Mouse (Mus musculus) left cerebral cortex, postnatal 14 days (tissue): Measurements from ENCODE around the gene St8sia1. TPM values are rescaled to one million over a fixed set of nuclear protein-coding genes. Genes with fewer than 3 reads are reported as not detected.

ENCODE experiments used
- DNase-seq, 2 experiments: peaks; one replicate each; pipeline ENCODE4 v3.0.0; 2021 to 2022; ENCODE audit warnings: low spot score in 2 of 2, mixed read lengths in 1 of 2
- intact Hi-C: fragments of 180-260 bp; cut with DNase I; formaldehyde crosslinking; loops from one replicate; pipeline ENCODE4 v1.15.1; 2025
- total RNA-seq, 2 experiments: library from RNA; stranded (reverse); gene quantifications; 2 replicates each; pipeline ENCODE4 v1.2.3; 2021

St8sia1 gene
- total RNA-seq, 2 experiments from 2014 or later: 22.1 to 24.0 TPM

DNA sequence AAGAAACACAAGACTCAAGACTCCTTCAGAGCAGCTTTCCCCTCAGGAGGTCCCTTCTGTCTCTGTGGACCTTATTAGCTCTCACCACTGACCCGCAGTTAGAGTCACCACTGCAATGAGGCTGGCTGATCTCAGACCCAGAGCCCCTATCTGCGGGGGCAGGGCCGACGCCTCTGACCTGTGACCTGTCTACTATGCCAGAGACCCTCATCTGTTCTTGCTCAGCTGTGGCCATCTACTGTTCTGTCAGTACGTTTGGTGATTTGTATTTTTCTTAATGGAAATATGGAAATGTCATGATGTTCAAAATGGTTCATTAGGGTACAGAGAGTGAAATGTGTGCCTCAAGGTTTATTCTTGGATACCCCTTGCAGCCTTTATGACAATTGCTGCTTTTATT, 114.9 kb downstream of the St8sia1 start:
- DNase-seq: no peak
- intact Hi-C loops: no loop called here

GRCm38 (mm10) chr6:142847914-142848674, 116.2 kb downstream of the St8sia1 start:
- intact Hi-C loops: no loop called here
- no peak for DNase-seq

DNA sequence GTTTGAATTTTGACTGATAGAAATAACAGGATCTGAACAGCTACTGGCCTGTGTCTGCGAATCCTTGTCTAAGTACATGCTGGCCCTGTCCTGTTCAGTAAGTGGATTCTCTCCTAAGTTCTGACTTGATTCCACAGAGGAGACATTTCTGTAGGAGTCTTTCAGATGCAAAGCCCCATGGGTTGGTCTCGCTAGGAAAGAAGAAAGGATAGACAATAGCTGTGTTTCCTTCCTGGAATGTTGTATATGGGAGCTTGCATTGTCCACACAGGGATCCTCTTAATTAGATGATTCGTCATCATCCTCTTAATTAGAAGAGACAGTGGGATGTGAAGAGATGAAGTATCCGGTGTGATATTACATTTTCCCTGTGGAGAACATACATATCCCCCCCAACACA, 117.4 kb downstream of the St8sia1 start:
- intact Hi-C loops: no loop called here
- no peak for DNase-seq

GRCm38 (mm10) chr6:142845066-142845465, 119.2 kb downstream of the St8sia1 start:
- intact Hi-C loops: no loop called here

GRCm38 (mm10) chr6:142844061-142844460, 120.2 kb downstream of the St8sia1 start:
- intact Hi-C loops: no loop called here
- DNase-seq: no peak

More at GRCm38 (mm10) chr6:142845066-142845465, 119.2 kb downstream of the St8sia1 start:
- no peak for DNase-seq

DNA sequence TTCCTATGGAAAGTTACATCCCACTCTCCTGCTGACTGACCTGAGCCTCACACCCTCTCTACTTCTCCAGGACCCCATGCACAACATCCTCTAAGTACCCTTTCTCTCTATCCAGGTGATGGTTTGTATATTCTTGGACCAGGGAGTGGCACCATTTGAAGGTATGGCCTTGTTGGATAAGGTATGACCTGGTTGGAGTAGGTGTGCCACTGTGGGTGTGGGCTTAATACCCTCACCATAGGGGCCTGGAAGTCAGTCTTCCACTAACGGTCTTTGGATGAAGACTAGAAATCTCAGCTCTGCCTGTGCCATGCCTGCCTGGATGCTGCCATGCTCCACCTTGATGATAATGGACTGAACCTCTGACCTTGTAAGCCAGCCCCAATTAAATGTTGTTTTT, 125.8 kb downstream of the St8sia1 start:
- intact Hi-C loops: no loop called here

DNA sequence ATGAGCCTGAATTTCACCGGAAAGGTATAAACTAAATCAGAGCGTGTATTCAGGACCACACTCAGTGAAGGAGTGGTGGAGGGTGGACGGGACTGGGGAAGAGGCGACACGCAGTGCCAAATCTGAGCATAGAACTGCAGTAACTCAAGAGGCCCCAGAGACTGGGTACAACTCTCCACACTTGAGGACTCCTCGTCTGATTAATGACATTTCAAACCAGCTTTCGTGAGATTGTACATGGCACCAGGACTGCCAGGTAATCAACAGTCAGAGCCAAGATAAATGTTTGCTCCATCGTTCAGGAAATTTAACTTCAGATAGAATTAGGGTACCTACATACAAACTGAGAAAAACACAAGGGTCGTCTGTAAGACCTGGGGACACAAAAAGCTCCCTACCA, 126.9 kb downstream of the St8sia1 start:
- DNase-seq: no peak
- intact Hi-C loops: no loop called here

More for the DNA sequence above, 125.8 kb downstream of the St8sia1 start:
- no peak for DNase-seq

DNA sequence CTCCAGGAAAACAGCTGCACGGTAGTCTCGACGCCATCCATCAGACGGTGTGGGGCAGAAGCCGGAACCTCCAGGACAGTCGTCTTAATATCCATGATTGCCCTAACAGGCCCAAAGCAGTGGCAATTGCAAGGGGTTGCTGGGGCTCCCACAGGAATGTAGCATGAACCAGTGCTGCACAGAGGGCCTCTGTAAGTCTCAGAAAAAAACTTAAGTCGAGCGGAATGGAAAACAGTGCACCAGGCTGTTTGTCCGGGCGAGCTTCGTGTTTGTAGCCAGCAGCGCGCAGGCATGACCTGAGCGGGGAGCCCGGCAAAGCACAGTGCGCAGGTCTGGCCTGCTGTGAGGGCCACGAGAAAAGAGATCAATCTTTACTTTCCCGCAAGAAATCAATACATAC, 128.5 kb downstream of the St8sia1 start:
- DNase-seq: no peak
- intact Hi-C loops: no loop called here

DNA sequence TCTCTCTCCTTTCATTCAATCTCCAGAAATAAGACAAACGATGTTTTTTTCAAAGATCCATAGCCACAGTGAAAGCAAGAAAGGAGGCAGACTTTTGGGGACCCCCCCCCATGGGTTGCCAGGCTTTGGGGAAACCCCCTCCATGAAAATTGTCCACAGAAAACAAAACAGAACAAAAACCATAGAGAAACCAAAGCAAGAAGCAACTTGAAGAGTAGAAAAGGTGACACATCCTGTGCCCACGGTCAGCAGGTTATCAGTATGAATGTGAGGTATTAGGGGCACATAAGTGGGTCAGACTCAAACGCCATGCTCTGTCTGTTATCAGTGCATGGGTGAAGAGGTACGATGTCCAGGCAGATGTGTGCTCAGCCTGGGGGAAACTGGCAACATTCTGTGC, 129.3 kb downstream of the St8sia1 start:
- no peak for DNase-seq
- intact Hi-C loops: no loop called here

GRCm38 (mm10) chr6:142831706-142832105, 132.5 kb downstream of the St8sia1 start:
- DNase-seq: no peak
- intact Hi-C loops: no loop called here

DNA sequence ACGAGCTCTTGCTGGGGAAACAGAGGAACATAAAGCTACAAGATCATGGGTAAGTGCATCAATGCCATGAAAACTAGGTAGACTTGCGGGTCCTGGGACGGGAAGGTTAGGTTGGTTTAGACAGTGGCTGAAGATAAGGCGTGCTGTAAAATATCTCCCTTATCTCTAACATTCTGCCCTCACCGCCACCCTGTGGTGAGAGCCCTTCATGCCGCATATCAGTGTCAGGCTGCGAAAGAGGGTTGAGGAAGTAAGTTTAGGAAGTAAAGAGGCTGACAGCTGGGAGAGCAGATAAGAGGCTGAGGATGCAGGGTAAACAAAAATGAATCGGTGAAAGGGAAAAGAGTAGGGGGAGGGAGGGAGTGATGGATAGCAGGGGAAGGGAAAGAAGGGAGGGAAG, 133.0 kb downstream of the St8sia1 start:
- intact Hi-C loops: no loop called here
- DNase-seq: no peak

GRCm38 (mm10) chr6:142830221-142830620, 134.0 kb downstream of the St8sia1 start:
- no peak for DNase-seq
- intact Hi-C loops: no loop called here

DNA sequence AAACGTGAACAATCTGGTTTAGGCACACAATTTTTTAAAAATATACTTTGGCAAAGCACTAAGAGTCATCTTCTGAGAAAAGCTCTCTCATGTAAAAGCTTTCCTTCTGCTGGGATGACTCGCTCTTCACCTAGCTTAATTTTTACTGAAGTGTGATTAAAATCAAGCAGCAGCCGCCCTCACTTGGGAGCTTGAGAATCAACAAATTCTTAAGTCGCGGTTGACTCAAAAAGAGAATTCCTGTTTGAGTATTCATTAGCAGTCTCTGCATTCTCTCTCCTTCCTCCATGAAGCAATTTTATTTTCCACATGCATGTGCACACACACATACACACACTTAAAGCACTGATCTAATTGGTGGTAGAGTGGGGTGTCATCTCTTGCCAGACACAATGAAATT, 138.8 kb downstream of the St8sia1 start:
- intact Hi-C loops: no loop called here
- no peak for DNase-seq

DNA sequence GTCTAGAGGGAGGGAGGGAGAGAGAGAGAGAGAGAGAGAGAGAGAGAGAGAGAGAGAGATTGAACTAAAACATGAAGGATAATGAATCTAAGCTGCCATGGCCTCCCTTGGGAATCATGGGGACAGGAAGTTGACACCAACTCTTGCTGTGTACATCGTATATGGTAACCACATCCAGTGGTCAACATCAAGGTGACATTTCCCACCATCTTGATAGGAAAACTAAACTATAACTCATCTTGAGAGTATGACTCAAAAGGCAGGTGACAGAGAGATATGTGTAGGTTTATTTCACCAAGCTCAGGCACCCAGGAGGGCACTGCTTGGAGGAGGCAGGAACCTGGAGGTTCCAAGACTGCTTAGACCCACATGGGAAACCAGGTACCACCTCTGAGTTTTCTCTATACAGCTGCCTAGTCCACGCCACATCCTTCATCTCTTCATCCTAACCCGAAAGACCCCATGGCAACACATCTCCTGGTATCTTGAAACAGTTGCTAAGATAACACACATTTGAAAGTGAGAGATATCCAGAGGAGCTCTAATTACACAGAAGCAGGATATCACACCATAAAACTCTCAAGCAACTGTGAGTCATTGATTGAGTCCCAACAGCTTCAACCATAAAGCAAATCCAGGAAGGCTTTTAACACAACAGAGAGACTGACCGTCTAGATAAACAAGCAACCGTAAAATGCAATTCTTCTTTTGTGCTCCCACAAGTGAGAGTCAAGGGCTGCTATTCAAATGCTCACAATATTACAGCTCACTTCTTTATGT, 141.1 kb downstream of the St8sia1 start:
- DNase-seq: no peak
- intact Hi-C loops: no loop called here

GRCm38 (mm10) chr6:142818306-142818705, 145.9 kb downstream of the St8sia1 start:
- intact Hi-C loops: no loop called here
- no peak for DNase-seq

GRCm38 (mm10) chr6:142815513-142815912, 148.7 kb downstream of the St8sia1 start:
- intact Hi-C loops: loop anchor here (2.0 kb wide), 2 partner anchors 37 to 149 kb away; partner anchors contain the start of gene St8sia1
- DNase-seq: no peak

GRCm38 (mm10) chr6:142814495-142814921, 149.7 kb downstream of the St8sia1 start:
- DNase-seq: peak; percentile 89 to 93
- intact Hi-C loops: loop anchor here (2.0 kb wide), 2 partner anchors 36 to 150 kb away; partner anchors contain the start of gene St8sia1

DNA sequence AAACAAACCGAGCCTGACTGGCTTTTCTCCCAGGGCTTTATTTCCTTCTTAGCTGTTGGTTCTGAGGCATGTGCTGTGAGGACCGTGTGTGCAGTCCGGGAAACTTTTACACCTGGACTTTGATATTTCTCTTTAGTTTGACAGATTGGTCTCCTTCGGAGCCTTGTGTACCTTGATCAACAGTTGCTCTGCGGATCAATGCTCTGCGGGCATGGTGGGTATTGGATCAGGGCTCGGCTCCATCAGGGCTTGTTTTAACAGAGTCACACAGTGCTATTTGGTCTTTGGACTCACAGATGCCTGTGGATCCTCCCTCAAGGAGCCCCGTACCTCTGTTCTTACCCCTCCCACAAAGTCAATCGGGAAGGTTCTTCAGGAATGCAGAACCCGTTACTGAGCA, 150.2 kb downstream of the St8sia1 start:
- intact Hi-C loops: loop anchor here (2.0 kb wide), 2 partner anchors 35 to 151 kb away; partner anchors contain the start of gene St8sia1

DNA sequence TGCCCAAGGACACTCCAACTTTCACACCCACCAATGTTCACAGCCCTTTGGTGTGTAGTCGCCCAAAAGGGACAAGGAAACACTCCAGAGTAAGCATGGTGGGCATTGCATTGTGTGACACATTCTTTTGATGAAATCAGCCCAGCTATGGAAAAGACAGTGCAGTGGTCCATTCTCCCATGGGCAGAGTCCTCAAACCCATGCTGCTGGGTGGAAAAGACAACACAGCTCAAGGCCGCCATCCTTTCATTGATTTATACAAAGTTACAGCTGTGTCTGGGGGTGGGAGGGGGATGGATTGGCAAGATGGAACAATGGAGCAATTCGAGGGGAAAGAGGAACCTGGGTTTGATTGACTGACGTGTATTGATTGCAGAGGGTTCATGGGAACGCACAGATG, 151.3 kb downstream of the St8sia1 start:
- no peak for DNase-seq

More for the DNA sequence above, 150.2 kb downstream of the St8sia1 start:
- no peak for DNase-seq

DNA sequence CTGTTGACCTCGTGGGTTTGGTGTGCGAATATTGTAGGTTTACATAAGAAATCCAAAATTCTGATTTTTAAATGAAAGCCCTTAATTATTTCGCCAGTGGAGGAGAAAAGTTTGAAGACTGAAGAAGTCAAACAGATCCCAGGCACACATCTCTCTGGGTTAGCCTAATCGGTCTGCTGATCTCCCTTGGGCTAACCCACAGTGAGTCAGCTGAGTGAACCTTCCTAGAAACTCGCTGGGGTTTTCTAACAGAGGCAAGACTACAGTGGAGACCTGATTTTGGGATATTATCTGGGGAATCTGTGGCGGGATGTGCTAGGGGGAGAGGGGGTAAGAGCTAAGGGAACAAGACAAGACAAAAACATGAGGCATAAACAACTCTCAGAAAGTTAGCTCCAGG, 154.0 kb downstream of the St8sia1 start:
- intact Hi-C loops: no loop called here
- no peak for DNase-seq

More for the DNA sequence above, 151.3 kb downstream of the St8sia1 start:
- intact Hi-C loops: no loop called here
